Mouse (Mus musculus): ENCODE results near the gene Gm20503.
A peak's percentile ranks its signal among the peaks of the same experiment; 100 is the strongest.

The Gm20503 gene

GRCm38 (mm10) chr4:59002948-59003805 lies at the start of gene Gm20503:
Gene Gm20503 (plus strand): TSS chr4:59003210.
- DNase-seq = peak; percentile 92

DNA sequence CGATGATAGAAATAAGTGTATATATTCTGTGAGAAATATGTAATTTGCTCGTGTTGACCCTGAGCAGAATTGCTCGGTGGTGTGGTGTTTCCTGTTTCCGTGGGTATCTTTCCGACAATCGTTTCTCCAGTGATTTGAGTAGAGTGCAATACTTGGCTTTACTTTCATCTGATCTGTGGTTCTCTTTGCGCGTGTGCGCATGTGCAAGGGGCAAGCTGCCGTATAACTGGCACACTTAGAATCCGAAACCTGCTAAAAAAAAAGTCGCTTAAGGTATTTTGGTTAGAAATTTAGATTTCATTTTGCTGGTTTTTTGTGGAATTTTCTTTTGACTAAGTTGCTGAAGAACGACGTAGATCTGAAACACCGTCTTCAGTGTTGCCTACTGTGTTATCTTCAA lies 41.3 kb upstream of the Gm20503 start:
- no peak for DNase-seq

- DNase-seq = no peak
Measured at GRCm38 (mm10) chr4:58963271-58963670, 39.7 kb upstream of the Gm20503 start.

GRCm38 (mm10) chr4:58965136-58965535 lies 37.9 kb upstream of the Gm20503 start:
- DNase-seq = no peak

DNA sequence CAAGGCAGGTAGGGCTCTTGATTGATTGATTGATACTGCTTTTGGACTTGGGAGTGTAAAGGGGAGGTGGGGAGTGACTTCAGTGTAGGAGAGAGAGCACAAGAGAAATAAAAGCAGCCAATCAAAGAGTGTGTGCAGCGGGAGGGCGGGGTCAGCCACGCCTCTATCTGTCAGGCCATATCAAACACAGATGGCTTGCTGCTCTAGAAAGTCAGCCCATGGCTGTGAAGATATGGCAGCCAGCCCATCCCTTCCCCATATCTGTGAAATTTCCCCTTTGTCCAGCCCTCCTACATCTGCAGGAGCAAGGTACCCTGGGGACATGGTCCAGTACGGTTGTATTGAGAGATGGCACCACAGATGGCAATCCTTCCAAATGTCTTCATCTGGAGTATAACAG lies 32.3 kb upstream of the Gm20503 start:
- DNase-seq = peak; percentile 81

- no peak for DNase-seq
Measured at GRCm38 (mm10) chr4:58975711-58976110, 27.3 kb upstream of the Gm20503 start.

- no peak for DNase-seq
Measured at GRCm38 (mm10) chr4:58981421-58981820, 21.6 kb upstream of the Gm20503 start.

GRCm38 (mm10) chr4:58982806-58983205 lies 20.2 kb upstream of the Gm20503 start:
- DNase-seq = no peak

DNA sequence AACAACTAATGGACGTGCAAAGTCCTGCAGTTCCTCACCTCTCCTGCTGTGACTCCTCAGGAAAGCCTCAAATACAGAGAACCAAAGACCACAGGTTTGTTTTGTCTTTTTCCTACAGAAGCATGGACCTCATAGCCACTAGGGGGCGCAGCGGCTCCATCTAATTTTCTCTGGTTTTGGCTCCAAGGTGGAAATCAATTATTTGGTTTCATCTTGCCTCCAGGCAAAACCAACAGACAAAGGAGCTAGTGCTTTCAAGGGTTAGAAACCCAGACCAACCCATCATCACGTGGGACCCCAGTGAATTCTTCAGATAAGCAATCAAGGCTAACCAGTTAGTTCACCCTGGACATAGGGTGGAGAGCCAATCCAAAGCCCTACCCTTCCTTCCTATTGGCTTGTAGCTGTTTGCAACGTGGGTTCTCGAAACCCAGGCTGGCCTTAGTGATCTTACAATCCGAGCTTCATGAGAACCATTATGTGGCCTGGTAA lies 17.8 kb upstream of the Gm20503 start:
- DNase-seq = peak; percentile 82

- DNase-seq = peak; percentile 89
Measured at GRCm38 (mm10) chr4:58986540-58987190, 16.3 kb upstream of the Gm20503 start, which contains the start of gene Ptgr1. Gene Ptgr1 (minus strand): TSS chr4:58987119.

- DNase-seq = no peak
Measured at GRCm38 (mm10) chr4:58989303-58989898, 13.6 kb upstream of the Gm20503 start.

- DNase-seq = peak; percentile 26
Measured at GRCm38 (mm10) chr4:58990609-58991434, 12.2 kb upstream of the Gm20503 start.

- peak; percentile 61 for DNase-seq
Measured at GRCm38 (mm10) chr4:58992195-58992594, 10.8 kb upstream of the Gm20503 start.

GRCm38 (mm10) chr4:58994762-58995161 lies 8.2 kb upstream of the Gm20503 start, which contains the start of gene Dnajc25:
Gene Dnajc25 (plus strand): TSS chr4:58995062.
- DNase-seq = no peak

- no peak for DNase-seq
Measured at GRCm38 (mm10) chr4:58995251-58995693, 7.7 kb upstream of the Gm20503 start.

- no peak for DNase-seq
Measured at GRCm38 (mm10) chr4:58997081-58997480, 5.9 kb upstream of the Gm20503 start.

GRCm38 (mm10) chr4:58998688-58999087 lies 4.3 kb upstream of the Gm20503 start:
- no peak for DNase-seq

GRCm38 (mm10) chr4:58999686-59000085 lies 3.3 kb upstream of the Gm20503 start:
- DNase-seq = peak; percentile 77

DNA sequence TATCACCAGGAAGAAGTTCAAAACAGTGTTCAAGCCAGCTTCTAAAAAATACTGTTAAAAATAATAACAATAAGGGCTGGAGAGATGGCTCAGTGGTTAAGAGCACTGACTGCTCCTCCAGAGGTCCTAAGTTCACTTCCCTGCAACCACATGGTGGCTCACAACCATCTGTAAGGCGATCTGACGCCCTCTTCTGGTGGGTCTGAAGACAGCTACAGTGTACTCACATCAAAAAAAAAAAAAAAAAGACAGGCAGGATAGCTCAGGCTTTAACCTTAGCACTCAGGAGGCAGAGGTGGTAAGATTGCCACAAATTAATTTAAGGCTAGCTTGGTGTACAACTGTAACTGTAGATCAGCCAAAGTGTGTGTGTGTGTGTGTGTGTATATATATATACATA lies 2.4 kb upstream of the Gm20503 start:
- DNase-seq = peak; percentile 62

DNA sequence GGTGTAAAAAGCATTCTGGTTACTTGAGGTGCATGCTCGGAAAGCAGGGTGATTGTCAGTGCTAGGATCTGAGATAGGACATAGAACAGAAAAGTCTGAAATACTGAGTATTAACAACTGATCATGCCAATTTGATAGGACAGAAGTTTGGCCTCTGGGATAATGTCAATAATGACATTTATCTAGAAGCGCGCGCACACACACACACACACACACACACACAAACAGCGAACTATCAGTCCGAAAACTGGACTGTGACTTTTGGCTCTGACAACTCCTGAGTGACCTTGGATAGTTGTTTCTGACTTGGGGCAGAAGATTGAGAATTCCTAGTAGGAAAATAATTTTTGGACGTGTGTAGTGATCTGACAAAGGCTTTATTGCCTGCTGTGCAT lies 793 bp downstream of the Gm20503 start:
- no peak for DNase-seq

GRCm38 (mm10) chr4:59006211-59006610 lies 3.2 kb downstream of the Gm20503 start:
- no peak for DNase-seq

- no peak for DNase-seq
Measured at GRCm38 (mm10) chr4:59007016-59007415, 4.0 kb downstream of the Gm20503 start.

Data from liver (tissue).